Mouse (Mus musculus): ENCODE measurements around the gene Pccb. TPM values are rescaled to one million over a fixed set of nuclear protein-coding genes. Genes with fewer than 3 reads are reported as not detected.

The Pccb gene
- polyA plus RNA-seq (2014; fragmentation: Illumina TruSeq; extraction: RNeasy Lipid Tissue Mini Kit (QIAGEN cat#74804); ENCODE audit: low read depth, low replicate concordance) = 112 TPM

GRCm38 (mm10) chr9:101034448-101035098 lies at the start of gene Pccb:
Pccb (minus strand) TSS chr9:101034898.

GRCm38 (mm10) chr9:101073987-101074331 lies 39.3 kb upstream of the Pccb start, which contains the start of gene Msl2:
Msl2 (plus strand) TSS chr9:101074101.

Other genes starting within 250 kb of the Pccb start
- 20.1 TPM for gene Msl2, start 39.2 kb upstream of the Pccb start, polyA plus RNA-seq (2014; fragmentation: Illumina TruSeq; extraction: RNeasy Lipid Tissue Mini Kit (QIAGEN cat#74804); ENCODE audit: low read depth, low replicate concordance)
- 14.2 TPM for gene Ppp2r3a, start 216.9 kb upstream of the Pccb start, polyA plus RNA-seq (2014; fragmentation: Illumina TruSeq; extraction: RNeasy Lipid Tissue Mini Kit (QIAGEN cat#74804); ENCODE audit: low read depth, low replicate concordance)

Measured in adipose tissue, adult 10 weeks (tissue).